Mouse (Mus musculus) large intestine, adult 2 months (tissue): ENCODE results near the gene Mmp17. TPM values are rescaled to one million over a fixed set of nuclear protein-coding genes. Genes with fewer than 3 reads are reported as not detected.

Experiments used
- polyA plus RNA-seq: library from polyadenylated mRNA; depleted of rRNA; stranded (reverse); fragments of >200 nt; gene quantifications from 2 replicates; pipeline ENCODE4 v1.2.3, GENCODE M21; 2012; rRNA removed

Mmp17 gene
- polyA plus RNA-seq, 1 experiment = 4.3 TPM

Other genes with a start within 250 kb of the Mmp17 start
- gene Sfswap, start 82.9 kb upstream of the Mmp17 start, polyA plus RNA-seq = 35.3 and 47.6 TPM in 2 replicates
- gene Zfp11, start 85.9 kb downstream of the Mmp17 start, polyA plus RNA-seq = 0.73 and 1.0 TPM in 2 replicates
- gene Sept14, start 124.3 kb downstream of the Mmp17 start, polyA plus RNA-seq = not detected in 2 replicates
- 54.7 and 64.0 TPM in 2 replicates for gene Mrps17, start 131.3 kb downstream of the Mmp17 start, polyA plus RNA-seq
- 26.5 and 37.9 TPM in 2 replicates for gene Nipsnap2, start 140.9 kb downstream of the Mmp17 start, polyA plus RNA-seq
- gene Psph, start 203.3 kb downstream of the Mmp17 start, polyA plus RNA-seq = 9.0 and 11.4 TPM in 2 replicates